Mouse (Mus musculus) C2C12 (cell line): ENCODE results near the gene Dad1.

Source experiments
- CTCF ChIP-seq: IDR thresholded peaks from one replicate; pipeline ENCODE4 v1.5.1; 2011; ENCODE audit not compliant: control insufficient read depth, insufficient read depth, insufficient read length
- USF1 ChIP-seq: IDR thresholded peaks from one replicate; pipeline ENCODE4 v1.6.1; 2011; ENCODE audit warnings: low read depth, mild to moderate bottlenecking, control low read depth, moderate library complexity

GRCm38 (mm10) chr14:54228501-54228900 lies 25.4 kb downstream of the Dad1 start:
- no peak for TF ChIP-seq CTCF
- TF ChIP-seq USF1: no peak
